Mouse (Mus musculus) kidney, postnatal 10 days (tissue): Measurements from ENCODE around the gene Bin2.

Experiments used
- DNase-seq: peaks from one replicate; pipeline ENCODE4 v3.0.0; 2021; ENCODE audit warnings: mixed read lengths

Bin2 gene

DNA sequence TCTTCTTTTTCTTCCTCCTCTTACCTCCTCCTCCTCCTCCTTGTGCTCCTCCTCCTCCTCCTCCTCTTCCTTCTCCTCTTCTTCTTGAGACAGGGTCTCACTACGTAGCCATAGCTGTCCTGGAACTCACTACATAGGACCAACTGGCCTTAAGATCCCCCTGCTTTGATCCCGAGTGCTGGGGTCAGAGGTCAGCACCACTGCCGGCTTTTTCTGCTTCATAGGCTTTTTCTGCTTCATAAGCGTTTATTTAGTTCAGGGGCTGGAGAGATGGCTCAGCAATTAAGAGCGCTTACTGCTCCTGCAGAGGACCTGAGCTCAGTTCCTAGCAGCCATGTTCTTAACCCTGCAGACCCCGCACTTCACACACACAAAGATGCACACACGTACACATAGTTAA lies 12.4 kb upstream of the Bin2 start:
- peak; percentile 69 for DNase-seq

DNA sequence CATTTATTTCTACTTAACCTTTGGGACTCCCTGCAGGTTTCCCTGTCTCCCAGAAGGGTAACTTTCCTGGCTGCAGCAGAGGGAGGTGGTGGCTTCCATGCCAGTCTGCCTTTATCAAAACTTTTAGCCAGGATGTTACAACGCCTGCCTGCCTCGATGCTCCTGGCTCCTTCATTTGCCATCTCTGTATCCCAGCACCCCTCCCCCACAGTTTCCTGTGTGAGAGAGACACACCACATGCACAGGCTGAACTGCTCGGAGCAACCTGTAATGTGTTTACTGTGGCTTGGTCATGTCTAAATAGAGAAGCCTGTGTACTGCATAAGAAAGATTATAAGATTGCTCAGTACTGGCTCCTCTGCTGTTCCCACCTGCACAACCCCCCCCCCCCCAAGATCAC lies 11.0 kb upstream of the Bin2 start:
- peak; percentile 34 for DNase-seq

DNA sequence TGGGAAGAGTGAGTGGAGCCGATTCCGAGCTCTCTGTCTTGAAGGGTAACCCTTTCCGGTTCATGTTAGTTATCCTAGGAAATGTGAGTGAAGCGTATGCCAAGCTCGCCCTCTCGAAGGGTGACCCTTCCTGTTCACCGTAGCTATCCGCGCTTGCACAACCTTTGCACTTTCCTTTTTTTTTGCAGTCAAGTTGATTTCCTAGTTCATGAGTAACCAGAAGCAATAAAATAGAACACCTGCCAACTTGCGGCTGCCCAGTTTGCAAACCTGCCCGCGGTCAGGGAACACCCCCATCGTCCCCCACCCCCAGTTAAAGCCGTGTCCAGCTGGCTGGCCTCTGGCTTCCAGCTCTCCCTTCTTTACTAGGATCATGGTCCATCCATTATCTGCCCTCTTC lies 9.7 kb upstream of the Bin2 start:
- DNase-seq, result peak; percentile 76

DNA sequence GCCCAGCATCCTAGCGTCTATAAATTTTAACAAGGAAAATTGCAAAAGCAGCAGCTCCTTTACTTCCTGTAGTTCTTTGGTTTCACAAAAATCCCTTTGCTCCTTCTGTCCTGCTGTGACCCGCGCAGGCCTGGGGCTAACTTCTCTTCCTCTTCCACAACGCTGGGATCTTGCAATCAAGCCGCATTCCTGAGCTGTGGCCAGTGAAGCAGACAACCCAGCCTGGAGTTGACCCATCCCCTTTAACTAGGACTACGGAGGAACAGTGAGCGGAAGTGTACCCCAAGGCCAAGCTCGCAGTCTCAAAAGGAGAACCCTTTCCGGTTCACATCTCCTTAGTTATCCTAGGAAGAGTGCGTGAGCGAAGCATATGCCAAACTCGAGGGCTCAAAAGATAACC lies 9.2 kb upstream of the Bin2 start:
- DNase-seq, result peak; percentile 72

DNA sequence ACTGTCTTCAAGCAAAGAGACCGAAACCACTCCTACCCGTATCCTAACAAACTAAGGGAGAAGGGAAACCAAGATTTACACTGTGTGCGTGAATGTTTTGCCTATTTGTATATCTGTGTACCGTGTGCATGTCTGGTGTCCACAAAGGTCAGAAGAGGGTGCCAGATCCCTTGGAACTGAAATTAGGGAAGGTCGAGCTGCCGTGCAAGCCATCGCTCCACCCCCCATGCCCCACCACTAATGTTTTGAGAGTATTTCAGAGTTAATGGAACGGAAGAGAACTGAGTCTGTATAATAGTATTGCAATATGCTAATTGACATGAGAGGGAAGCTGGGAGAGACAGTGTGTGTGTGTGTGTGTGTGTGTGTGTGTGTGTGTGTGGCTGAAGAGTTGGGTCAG lies 8.3 kb upstream of the Bin2 start:
- no peak for DNase-seq

DNA sequence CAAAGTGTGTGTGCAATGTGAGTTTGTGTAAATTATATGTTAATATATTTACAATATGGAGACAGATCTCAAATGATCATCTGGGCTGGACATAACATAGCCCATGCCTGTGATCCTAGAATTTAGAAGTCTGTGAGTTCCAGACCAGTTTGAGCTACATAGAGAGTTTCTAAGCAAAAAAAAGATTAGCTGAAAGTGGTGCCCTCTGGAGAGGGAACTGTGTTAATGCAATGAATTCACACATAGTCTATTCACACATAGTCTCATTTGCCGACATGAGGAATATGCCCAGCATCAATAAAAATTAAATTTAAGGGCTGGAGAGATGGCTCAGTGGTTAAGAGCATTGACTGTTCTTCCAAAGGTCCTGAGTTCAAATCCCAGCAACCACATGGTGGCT lies 7.2 kb upstream of the Bin2 start:
- no peak for DNase-seq

DNA sequence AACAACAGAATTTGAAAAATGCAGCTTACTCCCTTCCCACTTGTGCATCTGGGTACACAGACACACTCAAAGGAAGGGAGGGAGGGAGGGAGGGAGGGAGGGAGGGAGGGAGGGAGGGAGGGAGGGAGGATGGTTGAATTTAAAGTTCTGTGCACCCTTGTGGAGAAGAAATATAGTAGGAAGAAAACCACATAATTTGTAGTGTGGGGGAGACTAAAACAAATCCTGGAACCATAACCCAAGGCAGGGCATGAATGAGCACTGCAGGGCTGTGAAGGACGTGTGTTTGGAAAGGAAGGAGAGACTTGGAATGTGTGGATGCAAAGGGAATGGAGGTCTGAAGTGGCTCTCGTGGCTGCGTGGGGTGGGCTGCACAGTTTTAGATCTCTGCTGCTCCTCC lies 6.1 kb upstream of the Bin2 start:
- DNase-seq, result no peak

DNA sequence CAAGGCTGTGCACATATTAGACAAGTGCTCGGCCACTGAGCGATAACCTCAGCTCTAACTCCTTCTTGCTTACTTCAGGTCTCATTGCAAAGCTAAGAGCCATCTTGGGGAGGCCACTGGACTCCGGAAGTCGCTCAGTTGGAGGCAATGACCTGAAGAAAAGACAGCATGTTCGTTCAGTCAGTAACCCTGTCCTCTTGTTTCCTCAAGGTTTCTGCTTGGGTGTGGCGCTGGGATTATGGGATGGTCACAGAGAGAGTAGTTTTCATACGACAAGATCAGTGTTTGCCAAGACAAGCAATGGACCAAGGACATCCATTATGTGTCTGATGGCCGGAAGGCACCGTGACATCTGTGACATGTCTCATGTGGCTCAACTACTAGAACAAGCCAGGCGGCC lies 5.2 kb upstream of the Bin2 start:
- no peak for DNase-seq

DNA sequence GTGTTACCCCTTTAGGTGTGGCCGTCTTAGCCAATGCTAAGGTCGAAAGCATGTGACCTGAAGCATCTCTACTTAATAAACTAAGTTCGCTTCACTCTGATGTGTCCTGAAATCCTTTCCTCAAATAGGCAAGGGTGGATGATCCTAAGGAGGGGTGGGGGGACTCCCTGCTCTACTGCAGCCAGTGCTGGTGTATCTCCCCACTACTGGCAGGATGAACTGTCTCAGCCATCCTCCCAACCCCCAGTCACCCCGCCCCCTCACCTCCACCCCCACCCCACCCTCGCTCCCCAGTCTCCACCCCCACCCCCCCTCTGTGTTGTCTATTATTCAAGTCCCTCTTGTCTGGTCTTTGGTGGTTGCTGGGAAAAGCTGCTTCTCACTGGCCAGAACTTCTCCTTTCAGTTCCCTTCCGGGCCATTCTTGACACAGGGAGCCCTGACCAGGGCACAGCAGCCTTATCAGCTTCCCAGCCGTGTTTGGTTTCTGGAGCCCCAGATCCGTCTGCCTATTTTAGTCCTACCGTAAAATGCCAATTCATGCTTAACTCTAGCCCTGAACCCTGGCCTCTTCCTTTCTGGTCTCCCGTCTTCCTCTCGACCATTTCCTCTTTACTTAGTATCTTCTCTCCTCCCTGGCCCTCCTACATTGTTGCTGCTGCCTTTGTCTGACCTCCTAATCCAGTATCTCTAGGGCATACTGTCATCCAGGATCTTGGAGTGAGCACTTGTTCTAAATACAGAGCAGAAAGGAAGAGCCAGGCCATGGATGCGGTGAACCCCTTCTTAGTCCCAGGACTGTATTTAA lies 4.4 kb upstream of the Bin2 start:
- DNase-seq, result no peak

DNA sequence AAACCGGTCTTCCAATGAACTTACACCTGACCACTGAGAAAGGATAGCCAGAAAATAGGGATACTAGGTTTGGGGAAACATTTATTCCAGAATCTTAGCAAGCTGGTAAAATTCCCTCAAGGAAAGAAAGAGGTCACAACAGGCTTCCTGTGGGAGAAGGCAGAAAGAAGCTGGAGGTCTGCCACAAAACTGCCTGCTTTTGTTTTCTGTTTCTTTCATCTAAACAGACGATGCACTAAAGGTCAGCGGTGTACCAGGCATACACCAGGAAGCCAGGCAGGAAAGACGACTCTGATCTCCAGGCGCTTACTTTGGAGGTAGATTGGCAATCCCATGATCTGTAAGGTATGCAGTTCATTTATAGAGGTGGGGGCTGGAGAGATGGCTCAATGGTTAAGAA lies 1.5 kb upstream of the Bin2 start:
- DNase-seq, result peak; percentile 53

DNA sequence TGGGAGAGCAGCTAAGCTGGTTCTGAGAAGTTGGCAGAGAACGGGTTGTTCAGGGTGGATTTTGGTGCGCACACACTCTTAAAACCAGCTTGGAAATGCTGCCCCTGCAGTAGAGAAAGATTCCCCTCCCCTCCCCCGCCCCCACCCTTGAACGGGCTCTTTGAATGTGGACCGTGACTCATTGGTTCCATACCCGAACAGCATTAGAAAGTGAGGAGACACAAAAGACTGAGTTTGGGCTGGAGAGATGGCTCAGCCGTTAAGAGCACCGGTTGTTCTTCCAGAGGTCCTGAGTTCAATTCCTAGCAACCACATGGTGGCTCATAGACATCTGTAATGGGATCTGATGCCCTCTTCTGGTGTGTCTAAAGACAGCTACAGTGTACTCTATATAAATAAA lies 651 bp upstream of the Bin2 start:
- DNase-seq, result no peak

DNA sequence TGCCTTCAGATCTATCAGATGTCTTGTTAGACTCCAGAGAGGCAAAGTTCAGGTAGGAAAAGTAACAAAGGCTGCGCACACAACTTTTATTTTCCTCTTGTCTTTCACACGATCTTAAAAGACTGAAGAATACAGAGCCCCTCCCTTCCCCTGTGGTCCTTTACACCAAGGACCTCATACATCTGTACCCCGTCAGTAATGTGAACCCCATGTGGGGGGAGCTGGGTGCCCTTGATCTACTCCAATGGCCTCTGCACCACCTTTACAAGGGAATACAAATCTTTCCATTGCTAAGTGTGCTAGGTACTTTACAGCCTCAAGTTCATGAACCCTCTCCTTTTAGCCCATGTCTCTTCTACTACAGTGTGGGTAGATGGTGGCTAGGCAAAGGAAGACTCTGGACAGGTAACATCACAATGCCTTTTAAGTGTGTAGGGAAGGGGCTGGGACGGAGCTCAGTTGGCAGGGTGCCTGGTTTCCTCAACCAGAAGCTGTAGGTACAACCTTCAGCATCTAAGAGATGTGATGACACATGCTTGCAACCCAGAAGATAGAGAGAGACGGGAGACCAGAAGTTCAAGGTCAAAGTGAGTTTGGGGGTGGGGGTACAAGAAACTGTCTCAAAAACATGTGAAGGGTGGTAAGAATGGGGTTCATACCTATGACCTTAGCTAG lies 1.3 kb downstream of the Bin2 start:
- no peak for DNase-seq

DNA sequence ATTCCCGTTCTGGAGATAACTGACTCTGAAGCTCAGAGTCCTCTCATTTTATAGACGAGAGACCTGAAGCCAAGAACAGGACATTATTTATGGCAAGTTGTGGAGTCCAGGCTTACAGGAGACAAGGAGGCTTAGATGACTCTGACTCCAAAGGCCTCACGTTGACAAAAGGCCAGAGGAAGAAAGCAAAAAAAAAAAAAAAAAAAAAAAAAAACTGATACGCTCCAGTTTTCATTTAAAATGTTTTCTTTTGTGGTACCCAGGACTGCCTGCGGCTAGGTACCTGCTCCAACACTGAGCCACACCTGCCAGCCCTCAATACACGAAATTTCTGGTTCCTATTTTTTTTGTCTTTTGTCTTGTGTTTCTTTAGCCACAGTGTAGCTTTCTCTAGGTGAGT lies 1.9 kb downstream of the Bin2 start:
- DNase-seq, result no peak

DNA sequence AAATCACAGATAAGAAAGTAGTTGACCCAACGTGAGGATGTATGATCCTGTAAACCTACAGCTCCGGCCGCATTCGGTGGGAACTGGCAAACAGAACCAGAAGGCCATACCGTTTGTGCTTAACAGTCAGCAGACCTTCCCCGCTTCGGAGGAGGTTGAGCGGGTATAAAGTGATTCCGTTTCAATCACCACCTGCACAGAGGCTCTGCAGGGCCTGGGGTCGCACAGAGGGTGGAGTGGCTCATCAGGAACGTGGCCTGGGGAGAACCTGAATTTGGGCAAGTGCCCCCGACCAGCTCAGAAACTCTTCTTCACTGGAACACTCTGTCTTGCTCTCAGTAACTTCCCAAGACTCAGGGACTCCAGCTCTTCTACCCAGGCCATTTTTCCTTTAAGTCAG lies 2.5 kb downstream of the Bin2 start:
- DNase-seq, result no peak

DNA sequence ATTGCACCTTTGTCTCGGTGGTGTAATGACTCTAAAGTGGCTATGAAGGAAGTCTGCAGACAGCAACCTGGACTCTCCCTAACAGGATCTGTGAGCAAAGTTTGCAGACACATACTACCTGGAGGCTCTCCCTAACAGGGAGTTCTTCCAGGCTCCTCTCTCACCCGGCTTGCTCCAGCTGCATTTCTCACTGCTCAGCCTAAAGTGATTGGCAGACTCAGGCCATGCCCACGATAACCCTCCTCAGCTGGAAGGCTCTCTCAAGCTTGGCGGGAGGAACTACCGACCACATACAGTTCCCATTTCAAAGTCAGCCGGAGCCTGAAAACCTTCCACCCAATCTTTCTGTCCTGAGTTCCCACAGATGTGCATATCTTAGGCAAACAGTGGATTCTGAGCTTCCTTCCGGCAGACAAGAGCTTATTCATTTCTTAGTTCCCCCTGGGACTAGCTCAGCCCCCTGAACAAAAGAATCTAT lies 3.1 kb downstream of the Bin2 start:
- peak; percentile 47 for DNase-seq

DNA sequence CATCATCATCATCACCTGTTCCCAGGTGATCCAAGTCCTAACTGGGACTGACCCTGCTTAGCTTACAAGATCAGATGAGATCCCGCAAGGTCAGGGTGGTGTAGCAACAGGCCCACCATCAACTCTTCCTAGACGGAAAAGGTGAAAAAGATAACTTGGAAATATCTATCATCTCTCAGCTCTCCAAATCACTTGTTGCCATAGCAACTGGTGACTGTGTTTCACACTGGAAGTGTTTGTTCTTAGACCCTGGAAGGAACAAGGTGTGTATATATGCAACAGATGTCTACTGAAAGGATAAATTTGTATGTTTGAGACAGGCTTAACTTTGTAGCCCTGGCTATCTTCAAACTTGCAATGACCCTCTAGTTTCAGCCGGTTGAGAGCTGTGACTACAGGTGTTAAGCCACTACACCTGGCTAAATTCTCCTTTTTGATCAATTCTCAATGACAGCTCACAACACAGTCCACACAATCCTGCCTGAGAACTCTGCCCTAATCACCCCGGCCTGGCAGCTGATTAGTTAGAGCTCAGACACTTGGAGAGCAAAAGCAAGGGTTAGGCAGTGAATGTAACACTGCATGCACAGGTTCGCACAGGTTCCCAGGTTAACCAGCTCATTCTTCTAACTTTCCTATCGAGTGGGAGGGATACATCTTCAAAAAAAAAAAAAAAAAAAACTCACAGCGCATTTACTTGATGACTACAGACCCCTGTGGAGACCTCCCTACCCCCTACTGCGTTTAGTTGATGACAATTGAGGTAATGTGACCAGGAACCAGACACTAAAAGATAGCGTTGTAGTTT lies 3.7 kb downstream of the Bin2 start:
- no peak for DNase-seq

DNA sequence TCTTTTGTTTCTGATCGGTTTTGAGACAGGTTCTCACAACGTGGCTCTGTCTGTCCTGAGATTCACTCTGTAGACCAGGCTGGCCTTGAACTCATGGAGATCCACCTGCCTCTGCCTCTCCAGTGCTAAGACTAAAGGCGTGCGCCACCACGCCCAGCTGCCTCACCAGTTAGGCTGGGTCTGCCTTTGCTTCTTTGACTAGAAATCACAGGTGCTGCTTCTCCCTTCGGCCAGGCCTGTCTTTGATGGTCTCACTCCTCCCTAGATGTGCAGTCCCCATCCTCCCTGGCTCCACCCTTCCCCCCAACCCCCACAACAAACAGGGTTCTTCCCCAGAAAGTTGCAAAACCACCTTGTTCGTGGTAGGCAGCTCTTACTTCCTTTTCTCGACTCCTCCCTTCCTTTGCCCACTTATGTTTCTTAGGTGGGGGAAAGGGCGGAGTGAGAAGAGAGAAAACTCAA lies 4.5 kb downstream of the Bin2 start:
- no peak for DNase-seq

DNA sequence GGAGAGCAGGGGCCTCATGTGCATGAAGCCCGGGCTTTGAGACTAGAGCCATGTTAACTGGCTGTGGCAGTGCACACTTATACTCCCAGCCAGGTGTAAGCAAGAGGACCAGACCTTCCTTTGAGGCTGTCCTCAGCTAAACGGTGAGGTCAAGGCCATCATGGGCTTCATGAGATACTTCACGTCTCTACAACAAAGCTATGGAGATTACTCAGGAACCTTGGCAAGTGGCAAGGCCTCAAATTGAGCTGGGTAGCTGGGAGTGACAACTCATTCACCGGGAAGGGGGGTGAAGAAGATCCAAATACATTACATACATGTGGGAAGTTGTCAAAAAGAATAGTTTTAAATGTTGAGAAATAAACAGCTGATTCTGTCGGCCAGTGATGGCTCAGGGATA lies 8.5 kb downstream of the Bin2 start:
- DNase-seq, result no peak

DNA sequence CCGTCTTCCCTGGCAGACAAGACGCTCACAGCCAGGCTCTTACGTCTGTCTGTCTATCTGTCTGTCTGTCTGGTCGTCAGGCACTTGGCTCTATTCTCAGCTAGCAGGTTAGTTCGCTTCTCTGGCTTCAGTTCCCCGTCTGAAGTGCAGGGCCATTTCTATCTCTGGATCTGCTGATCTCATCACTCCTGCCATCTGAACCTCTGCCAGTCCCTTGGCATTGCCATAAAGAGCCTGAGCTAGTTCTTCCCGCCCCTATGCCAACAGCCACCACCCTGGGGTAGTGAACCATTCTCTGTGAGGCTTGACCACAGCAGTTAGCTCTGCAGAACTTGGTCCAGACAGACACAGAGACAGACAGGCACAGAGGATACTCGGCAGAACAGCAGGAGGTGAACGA lies 9.0 kb downstream of the Bin2 start:
- no peak for DNase-seq

DNA sequence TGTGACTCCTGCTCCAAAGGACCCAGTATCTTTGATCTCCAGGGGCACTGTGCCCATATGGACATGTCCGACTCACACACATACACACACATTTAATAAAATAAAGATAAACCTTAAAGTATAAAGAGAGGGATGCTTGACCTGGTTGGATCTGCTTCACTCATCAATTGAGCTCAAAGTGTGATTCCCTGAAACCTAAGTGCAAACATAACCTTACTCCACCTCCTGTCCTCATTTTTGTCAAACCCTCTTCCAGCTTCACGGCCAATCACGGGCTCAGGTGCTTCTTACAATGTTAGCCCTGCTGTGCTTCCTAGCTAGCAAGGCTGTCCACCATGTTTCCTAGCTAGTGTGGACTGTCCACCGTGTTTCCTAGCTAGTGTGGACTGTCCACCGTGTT lies 14.2 kb downstream of the Bin2 start:
- no peak for DNase-seq

DNA sequence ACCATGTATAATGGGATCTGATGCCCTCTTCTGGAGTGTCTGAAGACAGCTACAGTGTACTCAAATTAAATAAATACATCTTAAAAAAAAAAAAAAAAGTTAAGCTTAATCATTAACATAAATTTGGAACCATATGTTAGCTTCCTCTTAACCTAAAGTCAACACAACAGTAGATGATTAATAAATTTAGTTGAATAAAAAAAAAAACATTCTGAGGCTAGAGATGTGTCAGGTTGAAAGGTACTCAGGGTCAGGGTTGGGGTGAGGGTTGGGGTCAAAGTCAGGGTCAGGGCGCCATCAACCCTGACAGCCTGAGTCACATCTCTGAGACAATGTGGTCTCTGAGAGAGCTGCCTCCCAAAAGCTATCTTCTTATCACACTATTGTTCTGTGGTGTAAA lies 15.1 kb downstream of the Bin2 start:
- DNase-seq, result no peak

DNA sequence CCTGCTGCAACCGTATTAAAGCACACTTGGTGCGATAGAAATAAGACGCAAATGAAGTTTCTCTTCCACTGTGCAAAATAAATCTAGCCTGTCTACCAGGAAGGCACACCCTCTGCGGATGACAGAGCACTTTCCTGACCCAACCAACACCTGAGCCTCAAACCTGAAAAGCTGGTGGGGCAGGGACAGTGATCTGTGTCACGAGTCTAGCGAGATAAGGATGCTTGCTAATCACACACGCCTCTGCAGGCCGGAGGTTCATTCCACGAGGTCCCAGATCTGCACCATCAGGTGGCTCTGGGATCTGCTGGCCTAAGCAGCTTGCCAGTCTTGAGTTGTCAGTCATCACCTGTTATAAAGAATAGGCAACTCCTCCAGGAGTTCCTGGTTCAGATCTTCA lies 17.7 kb downstream of the Bin2 start:
- no peak for DNase-seq

DNA sequence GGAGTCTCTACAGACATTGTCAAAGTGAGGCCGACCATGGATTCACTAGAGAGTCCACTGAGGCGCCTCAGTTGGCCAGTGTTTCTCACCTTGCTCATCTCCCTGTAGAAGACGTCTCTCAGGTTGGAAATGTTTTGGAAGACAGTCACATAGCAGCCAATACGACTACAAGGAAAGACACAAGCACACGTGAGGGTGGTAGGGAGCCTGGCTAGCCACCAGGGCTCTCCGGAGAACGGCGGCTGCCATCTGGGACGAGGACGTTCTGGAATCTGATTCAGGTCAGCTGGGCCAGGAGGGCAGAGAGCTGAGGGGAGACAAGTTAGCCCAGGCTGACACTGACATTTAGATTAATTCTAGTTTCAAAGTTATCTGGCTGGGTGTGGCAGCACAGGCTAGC lies 19.2 kb downstream of the Bin2 start:
- DNase-seq, result no peak

DNA sequence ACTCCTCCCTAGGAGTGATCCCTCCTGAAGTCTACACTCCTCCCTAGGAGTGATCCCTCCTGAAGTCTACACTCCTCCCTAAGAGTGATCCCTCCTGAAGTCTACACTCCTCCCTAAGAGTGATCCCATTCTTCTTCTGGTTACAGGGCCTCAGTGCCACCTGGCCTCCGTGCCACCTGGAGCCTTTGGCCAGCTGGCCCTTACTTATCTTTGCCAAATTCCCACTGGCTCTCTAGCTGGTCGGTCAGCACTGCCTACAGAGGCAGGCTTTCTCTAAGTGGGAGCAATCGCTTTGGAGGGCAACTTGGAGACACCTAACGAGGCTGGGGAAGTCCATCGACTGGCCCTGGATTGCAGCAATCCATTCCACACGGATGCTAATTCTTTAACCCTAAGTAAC lies 23.2 kb downstream of the Bin2 start:
- no peak for DNase-seq
